Mouse (Mus musculus): ENCODE measurements at regions not wholly inside any gene's neighbourhood (a gene's known extent, or its start where the extent isn't known, plus 50 kb on each side); places are given as distances from the start of the nearest gene placed in this dataset.
A peak's percentile ranks its signal among the peaks of the same experiment; 100 is the strongest.

GRCm38 (mm10) chr14:61861357-61861958 lies 254.2 kb downstream of the Kcnrg start:
- no peaks in the 10 kb centered on the region for H3K27me3 ChIP-seq (replicated peaks; ENCODE audit: low read depth, poor library complexity, severe bottlenecking)
- no peaks in the 10 kb centered on the region for H3K9me3 ChIP-seq
- no peaks in the 10 kb centered on the region for H3K36me3 ChIP-seq (replicated peaks)
- H3K4me3 ChIP-seq = no peak overlapping the region
- no peaks in the 10 kb centered on the region for H3K4me1 ChIP-seq
- WGBS = 90% methylated on average over 8 of the region's 8 CpGs
- DNase-seq (ENCODE audit: low spot score) = no peak
- no peak overlapping the region for H3K27ac ChIP-seq (replicated peaks)

- no peaks in the 10 kb centered on the region for H3K27me3 ChIP-seq (replicated peaks; ENCODE audit: low read depth, poor library complexity, severe bottlenecking)
- H3K4me1 ChIP-seq = no peaks in the 10 kb centered on the region
- H3K27ac ChIP-seq (replicated peaks) = no peak overlapping the region
- 89% methylated on average over 6 of the region's 6 CpGs for WGBS
- no peak for DNase-seq (ENCODE audit: low spot score)
- no peak overlapping the region for H3K4me3 ChIP-seq
- H3K9me3 ChIP-seq = no peaks in the 10 kb centered on the region
- H3K36me3 ChIP-seq (replicated peaks) = no peaks in the 10 kb centered on the region
Observed at GRCm38 (mm10) chr14:61862931-61863330, 255.7 kb downstream of the Kcnrg start.

GRCm38 (mm10) chr14:61863475-61863874 lies 256.2 kb downstream of the Kcnrg start:
- no peaks in the 10 kb centered on the region for H3K27me3 ChIP-seq (replicated peaks; ENCODE audit: low read depth, poor library complexity, severe bottlenecking)
- 75% methylated on average over 2 of the region's 2 CpGs for WGBS
- no peaks in the 10 kb centered on the region for H3K9me3 ChIP-seq
- no peak overlapping the region for H3K4me3 ChIP-seq
- no peak overlapping the region for H3K27ac ChIP-seq (replicated peaks)
- DNase-seq (ENCODE audit: low spot score) = no peak
- H3K4me1 ChIP-seq = no peaks in the 10 kb centered on the region
- H3K36me3 ChIP-seq (replicated peaks) = no peaks in the 10 kb centered on the region

GRCm38 (mm10) chr14:61866532-61867268 lies 259.4 kb downstream of the Kcnrg start:
- DNase-seq (ENCODE audit: low spot score) = no peak
- Histone ChIP-seq H3K4me3 (no peak overlapping the region), H3K4me1 (peaks cover 3% of the 10 kb centered on the region; the same call in 1 of the 2 replicates), H3K36me3 (replicated peaks) (no peaks in the 10 kb centered on the region), H3K27me3 (replicated peaks; ENCODE audit: low read depth, poor library complexity, severe bottlenecking) (no peaks in the 10 kb centered on the region), H3K9me3 (no peaks in the 10 kb centered on the region), H3K27ac (replicated peaks) (no peak overlapping the region)
- 72% methylated on average over 3 of the region's 3 CpGs for WGBS

- Histone ChIP-seq H3K4me1 (peaks cover 11% of the 10 kb centered on the region), H3K9me3 (no peaks in the 10 kb centered on the region), H3K36me3 (replicated peaks) (no peaks in the 10 kb centered on the region), H3K4me3 (no peak overlapping the region), H3K27ac (replicated peaks) (no peak overlapping the region), H3K27me3 (replicated peaks; ENCODE audit: low read depth, poor library complexity, severe bottlenecking) (no peaks in the 10 kb centered on the region)
- DNase-seq (ENCODE audit: low spot score) = no peak
Observed at GRCm38 (mm10) chr14:61874206-61874605, 266.9 kb downstream of the Kcnrg start.

- 0 out of 2 replicates have a peak, but pooled peaks cover 3% of the 10 kb centered on the region for H3K27me3 ChIP-seq (replicated peaks; ENCODE audit: low read depth, poor library complexity, severe bottlenecking)
- DNase-seq (ENCODE audit: low spot score) = no peak
- 81% methylated on average over 2 of the region's 2 CpGs for WGBS
- no peaks in the 10 kb centered on the region for H3K36me3 ChIP-seq (replicated peaks)
- no peak overlapping the region for H3K27ac ChIP-seq (replicated peaks)
- peaks cover 10% of the 10 kb centered on the region for H3K4me1 ChIP-seq
- no peaks in the 10 kb centered on the region for H3K9me3 ChIP-seq
- no peak overlapping the region for H3K4me3 ChIP-seq
Observed at GRCm38 (mm10) chr14:61879416-61879815, 272.2 kb downstream of the Kcnrg start.

- Histone ChIP-seq H3K27ac (replicated peaks) (peak overlapping the region; percentile 24), H3K4me3 (no peak overlapping the region), H3K36me3 (replicated peaks) (no peaks in the 10 kb centered on the region), H3K27me3 (replicated peaks; ENCODE audit: low read depth, poor library complexity, severe bottlenecking) (0 out of 2 replicates have a peak, but pooled peaks cover 3% of the 10 kb centered on the region), H3K9me3 (no peaks in the 10 kb centered on the region), H3K4me1 (peaks cover 10% of the 10 kb centered on the region)
- DNase-seq (ENCODE audit: low spot score) = peak; percentile 20
- 60% methylated on average over 9 of the region's 9 CpGs for WGBS
Observed at GRCm38 (mm10) chr14:61880514-61881259, 273.4 kb downstream of the Kcnrg start.

- H3K4me1 ChIP-seq = peaks cover 8% of the 10 kb centered on the region
- no peak overlapping the region for H3K4me3 ChIP-seq
- no peak overlapping the region for H3K27ac ChIP-seq (replicated peaks)
- H3K36me3 ChIP-seq (replicated peaks) = no peaks in the 10 kb centered on the region
- no peaks in the 10 kb centered on the region for H3K9me3 ChIP-seq
- no peak for DNase-seq (ENCODE audit: low spot score)
- 91% methylated on average over 6 of the region's 6 CpGs for WGBS
- 0 out of 2 replicates have a peak, but pooled peaks cover 3% of the 10 kb centered on the region for H3K27me3 ChIP-seq (replicated peaks; ENCODE audit: low read depth, poor library complexity, severe bottlenecking)
Observed at GRCm38 (mm10) chr14:61885241-61886015, 278.2 kb downstream of the Kcnrg start.

GRCm38 (mm10) chr14:61889626-61890025 lies 282.4 kb downstream of the Kcnrg start:
- Histone ChIP-seq H3K27ac (replicated peaks) (no peak overlapping the region), H3K27me3 (replicated peaks; ENCODE audit: low read depth, poor library complexity, severe bottlenecking) (no peaks in the 10 kb centered on the region), H3K9me3 (no peaks in the 10 kb centered on the region), H3K36me3 (replicated peaks) (no peaks in the 10 kb centered on the region), H3K4me1 (no peaks in the 10 kb centered on the region), H3K4me3 (no peak overlapping the region)
- WGBS = 77% methylated on average over 8 of the region's 8 CpGs
- DNase-seq (ENCODE audit: low spot score) = no peak

GRCm38 (mm10) chr14:61893786-61894185 lies 286.5 kb downstream of the Kcnrg start:
- Histone ChIP-seq H3K27ac (replicated peaks) (no peak overlapping the region), H3K27me3 (replicated peaks; ENCODE audit: low read depth, poor library complexity, severe bottlenecking) (no peaks in the 10 kb centered on the region), H3K9me3 (no peaks in the 10 kb centered on the region), H3K4me3 (no peak overlapping the region), H3K4me1 (no peaks in the 10 kb centered on the region), H3K36me3 (replicated peaks) (no peaks in the 10 kb centered on the region)
- DNase-seq (ENCODE audit: low spot score) = no peak
- WGBS = 80% methylated on average over 3 of the region's 3 CpGs

- DNase-seq (ENCODE audit: low spot score) = no peak
- WGBS = 79% methylated on average over 5 of the region's 5 CpGs
- no peaks in the 10 kb centered on the region for H3K27me3 ChIP-seq (replicated peaks; ENCODE audit: low read depth, poor library complexity, severe bottlenecking)
- no peaks in the 10 kb centered on the region for H3K36me3 ChIP-seq (replicated peaks)
- no peaks in the 10 kb centered on the region for H3K4me1 ChIP-seq
- H3K27ac ChIP-seq (replicated peaks) = no peak overlapping the region
- H3K4me3 ChIP-seq = no peak overlapping the region
- no peaks in the 10 kb centered on the region for H3K9me3 ChIP-seq
Observed at GRCm38 (mm10) chr14:61896879-61897278, 289.6 kb downstream of the Kcnrg start.

- Histone ChIP-seq H3K27me3 (replicated peaks; ENCODE audit: low read depth, poor library complexity, severe bottlenecking) (no peaks in the 10 kb centered on the region), H3K36me3 (replicated peaks) (no peaks in the 10 kb centered on the region), H3K4me1 (no peaks in the 10 kb centered on the region), H3K4me3 (no peak overlapping the region), H3K27ac (replicated peaks) (no peak overlapping the region), H3K9me3 (no peaks in the 10 kb centered on the region)
- no peak for DNase-seq (ENCODE audit: low spot score)
- 84% methylated on average over 10 of the region's 10 CpGs for WGBS
Observed at GRCm38 (mm10) chr14:61898664-61899063, 291.4 kb downstream of the Kcnrg start.
